8 mouse cellular contexts compared by ENCODE assay signal in the genomic region with DNA sequence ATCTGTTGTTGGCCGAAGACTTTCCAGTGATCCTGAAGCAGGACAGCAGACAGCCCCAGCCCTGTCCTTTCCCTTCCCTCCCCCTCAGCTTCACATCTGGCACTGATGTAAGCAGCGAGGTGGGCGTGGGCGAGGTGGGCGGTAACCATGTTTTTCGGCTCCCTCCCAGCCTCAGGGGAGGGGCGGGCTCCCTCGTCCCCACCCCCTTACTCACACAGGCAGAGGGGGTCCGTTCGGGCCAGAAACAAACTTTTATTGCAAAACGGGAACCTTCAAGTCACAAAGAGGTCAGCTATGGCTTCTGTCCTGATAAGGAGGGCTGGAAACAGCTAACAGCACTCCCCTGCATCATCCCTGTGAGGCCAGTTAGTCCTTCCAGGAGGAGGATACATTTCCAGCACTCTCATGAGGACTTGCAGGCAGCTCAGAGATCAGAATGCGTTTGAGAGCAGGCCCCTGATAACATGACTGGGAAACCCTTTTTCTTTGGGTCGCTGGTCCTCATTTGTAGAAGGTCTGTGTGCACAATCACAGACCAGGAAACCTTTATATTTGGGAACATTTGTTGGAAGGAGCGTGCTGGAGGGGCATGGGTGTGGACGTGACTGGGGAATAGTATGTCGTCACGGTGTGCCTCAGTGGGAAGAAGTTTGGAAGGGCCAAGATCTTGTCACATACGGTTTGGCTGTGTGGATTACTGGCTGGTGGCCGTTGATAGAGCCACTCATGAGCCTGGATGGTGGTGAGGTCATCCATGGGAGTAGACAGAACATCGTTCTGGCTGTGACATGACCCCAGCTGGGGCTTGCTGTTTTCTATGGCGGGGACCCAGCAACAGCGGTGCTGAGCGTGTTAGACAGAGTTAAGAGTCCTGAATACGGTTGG. TPM values are rescaled to one million over a fixed set of nuclear protein-coding genes. Genes with fewer than 3 reads are reported as not detected.
DNase-seq lines count a peak whose midpoint lies in the region; ATAC-seq lines count a peak whose summit lies in the region.

No protein-coding gene starts in this region.

- H3K4me2 ChIP-seq in heart, embryonic 11.5 days = peak overlapping the region; percentile 62
- H3K4me2 ChIP-seq in kidney, embryonic 16.5 days (replicated peaks; ENCODE audit: low read depth, low read length) = peak overlapping the region; percentile 47

- peaks cover 2% of the 10 kb centered on the region; the same call in 1 of the 2 replicates for H3K9me3 ChIP-seq in heart, embryonic 11.5 days (replicated peaks; ENCODE audit: control insufficient read depth, low read length)
- H3K9me3 ChIP-seq in kidney, embryonic 16.5 days (ENCODE audit: low read length) = peaks cover 4% of the 10 kb centered on the region

- H3K4me3 ChIP-seq in heart, embryonic 11.5 days (ENCODE audit: low read depth, low read length) = peak overlapping the region; percentile 32
- H3K4me3 ChIP-seq in kidney, embryonic 16.5 days (ENCODE audit: low read length) = peak overlapping the region; percentile 18

- 19% methylated on average over 24 of the region's 24 CpGs for WGBS in heart, embryonic 11.5 days (ENCODE audit: insufficient replicate concordance)
- WGBS in kidney, embryonic 16.5 days = 22% methylated on average over 24 of the region's 24 CpGs

- H3K4me1 ChIP-seq in heart, embryonic 11.5 days (ENCODE audit: control insufficient read depth, insufficient read depth, low read length) = peaks cover 12% of the 10 kb centered on the region
- peaks cover 17% of the 10 kb centered on the region for H3K4me1 ChIP-seq in kidney, embryonic 16.5 days (ENCODE audit: insufficient read depth, low read length)

- peak overlapping the region; percentile 58 for H3K9ac ChIP-seq in heart, embryonic 11.5 days (ENCODE audit: low read depth, low read length)
- H3K9ac ChIP-seq in kidney, embryonic 16.5 days (replicated peaks; ENCODE audit: low read length) = peak overlapping the region; percentile 22; the same call in 1 of the 2 replicates

- no peaks in the 10 kb centered on the region for H3K27me3 ChIP-seq in heart, embryonic 11.5 days (ENCODE audit: control insufficient read depth, insufficient read depth, low read length)
- H3K27me3 ChIP-seq in kidney, embryonic 16.5 days (ENCODE audit: insufficient read depth, low read length) = no peaks in the 10 kb centered on the region

- peak overlapping the region; percentile 76 for H3K27ac ChIP-seq in heart, embryonic 11.5 days (ENCODE audit: low read depth, low read length)
- H3K27ac ChIP-seq in kidney, embryonic 16.5 days (ENCODE audit: low read length) = peak overlapping the region; percentile 79

- DNase-seq in MN1 (ENCODE audit: low spot score) = peak; percentile 80
- peak; percentile 83 for DNase-seq in embryo, embryonic 11 days
- DNase-seq in lung, postnatal 25 days (ENCODE audit: low spot score) = peak; percentile 63
- DNase-seq in left cerebral cortex, postnatal 14 days (ENCODE audit: low spot score in 2 of 2) = no peak
- DNase-seq in layer of hippocampus, adult 11-12 months (ENCODE audit: low spot score) = no peak

- intact Hi-C loops in left cerebral cortex, postnatal 14 days (cut with DNase I) = no loop called here

- no peaks in the 10 kb centered on the region for H3K36me3 ChIP-seq in heart, embryonic 11.5 days (ENCODE audit: control insufficient read depth, insufficient read depth, low read length)
- H3K36me3 ChIP-seq in kidney, embryonic 16.5 days (ENCODE audit: insufficient read depth, low read length) = no peaks in the 10 kb centered on the region

- peak; percentile 68 for ATAC-seq in heart, embryonic 11.5 days (replicated peaks; ENCODE audit: insufficient number of reproducible peaks, low FRiP score, low TSS enrichment)
- peak; percentile 74 for ATAC-seq in kidney, embryonic 16.5 days (ENCODE audit: low FRiP score, low TSS enrichment)
- no peak for ATAC-seq in activated CD4-positive, CD25-positive, alpha-beta regulatory T cell, adult 4 months

RNA-seq across cellular contexts. Expression of a gene that starts 14.0 kb away (rescaled TPM):
- 53.6 and 54.5 TPM in 2 replicates for polyA plus RNA-seq in heart, embryonic 11.5 days (2014; fragmentation: Nextera tagmentation; extraction: Ambion mirVana)
- 91.5 and 96.5 TPM in 2 replicates for polyA plus RNA-seq in kidney, embryonic 16.5 days (2015; fragmentation: Nextera tagmentation; extraction: Ambion mirVana)
- total RNA-seq in left cerebral cortex, postnatal 14 days (2021) = 10 to 100 TPM; 35.9 to 38.8 TPM
- 10 to 100 TPM; 16.5 to 26.4 TPM for polyA plus RNA-seq in activated CD4-positive, CD25-positive, alpha-beta regulatory T cell, adult 4 months (2017; shearing (Covaris generic))

RNA-seq across cellular contexts. Expression of a gene that starts 14.2 kb away (rescaled TPM):
- polyA plus RNA-seq in heart, embryonic 11.5 days (2014; fragmentation: Nextera tagmentation; extraction: Ambion mirVana) = 4.0 and 5.5 TPM in 2 replicates
- polyA plus RNA-seq in kidney, embryonic 16.5 days (2015; fragmentation: Nextera tagmentation; extraction: Ambion mirVana) = 22.1 and 23.0 TPM in 2 replicates
- total RNA-seq in left cerebral cortex, postnatal 14 days (2021) = 1 to 10 TPM; 3.5 to 4.6 TPM
- 1 to 10 TPM; 3.2 to 4.9 TPM for polyA plus RNA-seq in activated CD4-positive, CD25-positive, alpha-beta regulatory T cell, adult 4 months (2017; shearing (Covaris generic))

RNA-seq across cellular contexts. Expression of a gene that starts 47.9 kb away (rescaled TPM):
- 47.7 and 53.3 TPM in 2 replicates for polyA plus RNA-seq in heart, embryonic 11.5 days (2014; fragmentation: Nextera tagmentation; extraction: Ambion mirVana)
- polyA plus RNA-seq in kidney, embryonic 16.5 days (2015; fragmentation: Nextera tagmentation; extraction: Ambion mirVana) = 43.7 and 56.5 TPM in 2 replicates
- 100 to 1,000 TPM; 102 to 103 TPM for total RNA-seq in left cerebral cortex, postnatal 14 days (2021)
- polyA plus RNA-seq in activated CD4-positive, CD25-positive, alpha-beta regulatory T cell, adult 4 months (2017; shearing (Covaris generic)) = 10 to 100 TPM; 47.1 to 58.0 TPM

Comparison
In these comparisons a context has a peak if more than half of its experiments do, and no peak if none do; other contexts are left out.
1. DNase-seq: peak in MN1 (single experiment), embryo, embryonic 11 days (single experiment) and lung, postnatal 25 days (single experiment); none in left cerebral cortex, postnatal 14 days (0 of 2) and layer of hippocampus, adult 11-12 months (single experiment).